Mouse (Mus musculus) activated CD4-positive, CD25-positive, alpha-beta regulatory T cell, adult 4 months (primary cell): ENCODE results near the gene Prkg2. TPM values are rescaled to one million over a fixed set of nuclear protein-coding genes. Genes with fewer than 3 reads are reported as not detected.

ENCODE experiments used
- ATAC-seq: one replicate; pipeline ENCODE4 v1.8.0; 2017
- polyA plus RNA-seq, 2 experiments: library from polyadenylated mRNA; unstranded; fragments of 100-300 nt; shearing (Covaris generic); gene quantifications; one replicate each; pipeline ENCODE4 v1.2.1; 2017

Gene Prkg2
- polyA plus RNA-seq, 2 experiments from 2014 or later = not detected

DNA sequence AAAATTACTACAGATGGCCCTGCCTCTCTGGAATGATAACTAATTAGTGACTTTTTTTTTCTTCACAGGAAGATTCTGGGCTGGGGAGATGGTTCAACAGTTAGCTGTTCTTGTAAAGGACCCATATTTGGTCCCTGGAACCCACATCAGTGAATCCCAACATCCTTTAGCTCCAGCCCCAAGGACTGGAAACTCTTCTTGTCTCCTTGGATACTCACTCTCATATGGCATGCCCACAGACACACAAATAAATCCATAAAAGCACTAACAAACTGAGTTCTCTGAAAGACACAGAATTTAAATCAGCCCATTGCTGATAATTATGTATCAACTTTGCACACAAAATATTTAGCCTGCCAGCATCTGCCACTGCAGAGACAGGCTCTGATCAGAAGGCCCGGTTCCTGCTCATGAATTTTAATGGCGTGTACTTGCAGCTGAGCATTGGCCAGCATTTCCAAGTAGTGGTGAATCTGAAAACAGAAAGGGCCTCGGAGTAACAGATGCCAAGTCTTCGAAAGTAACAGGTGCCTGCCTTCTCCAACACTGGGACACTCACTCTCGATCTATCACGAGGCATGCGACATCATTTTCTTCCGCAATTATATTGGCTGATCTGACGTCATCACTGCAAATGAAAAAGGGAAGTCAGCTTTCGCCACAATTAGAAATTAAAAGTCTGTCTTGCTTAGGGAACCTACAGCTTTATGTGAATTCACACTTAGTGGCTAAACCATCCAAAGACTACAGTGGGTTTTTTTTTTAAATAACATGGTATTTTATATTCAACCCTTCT lies 61.1 kb downstream of the Prkg2 start:
- ATAC-seq = no peak

DNA sequence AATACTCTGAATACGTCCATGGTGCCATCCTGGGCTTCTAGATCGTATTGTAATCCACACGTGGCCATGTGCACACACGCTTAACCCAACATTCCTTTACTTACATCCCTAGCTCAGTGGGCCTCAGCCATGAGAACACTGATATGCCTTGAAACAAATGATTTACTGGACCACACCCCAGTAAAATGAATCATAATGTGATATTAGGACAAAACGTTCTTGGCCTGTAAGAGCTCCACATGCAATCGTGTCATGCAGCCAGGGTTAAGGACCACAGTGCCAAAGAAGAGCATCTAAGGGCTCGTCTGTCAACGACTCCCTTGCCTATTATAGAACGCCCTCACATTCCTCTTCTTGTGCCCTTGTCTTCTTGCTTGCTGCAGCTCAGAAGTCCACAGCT lies 70.5 kb downstream of the Prkg2 start:
- no peak for ATAC-seq

DNA sequence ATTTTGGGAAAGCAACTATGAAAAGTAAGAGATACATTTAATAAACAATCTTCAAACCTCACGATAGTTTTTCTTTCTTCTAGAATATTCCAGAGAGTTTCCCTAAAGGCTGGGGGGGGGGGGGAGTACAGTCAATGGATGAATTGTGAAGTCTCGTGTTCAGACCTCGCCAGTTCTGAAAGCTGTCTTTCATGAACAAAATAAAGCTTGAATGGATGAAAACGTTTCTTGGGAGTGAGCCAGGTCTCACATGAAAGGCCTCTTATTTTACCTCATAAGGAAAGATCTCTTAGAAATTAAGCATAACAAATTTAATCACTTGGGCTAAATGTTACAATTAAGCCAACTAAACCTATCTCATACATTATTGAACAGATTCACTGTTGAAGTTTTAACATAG lies 72.0 kb downstream of the Prkg2 start:
- no peak for ATAC-seq

DNA sequence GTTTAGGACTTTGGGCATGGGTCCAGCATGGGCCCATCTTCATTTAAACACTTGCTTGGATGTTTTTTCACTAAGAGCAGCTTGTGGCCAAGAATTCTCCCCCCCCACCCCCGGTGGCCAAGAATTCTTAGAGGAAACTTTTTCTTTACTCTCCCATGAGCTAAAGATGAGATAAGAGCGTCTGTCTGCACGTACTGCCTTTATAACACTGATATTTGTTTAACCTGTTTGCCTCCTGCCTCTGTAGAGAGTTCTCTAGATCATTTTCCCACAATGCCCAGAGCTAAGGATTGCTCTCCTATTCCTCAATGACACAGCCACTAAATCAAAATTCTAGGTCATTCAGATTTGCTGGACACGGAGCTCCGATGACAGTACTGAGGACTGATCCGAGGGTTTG lies 72.8 kb downstream of the Prkg2 start:
- no peak for ATAC-seq

DNA sequence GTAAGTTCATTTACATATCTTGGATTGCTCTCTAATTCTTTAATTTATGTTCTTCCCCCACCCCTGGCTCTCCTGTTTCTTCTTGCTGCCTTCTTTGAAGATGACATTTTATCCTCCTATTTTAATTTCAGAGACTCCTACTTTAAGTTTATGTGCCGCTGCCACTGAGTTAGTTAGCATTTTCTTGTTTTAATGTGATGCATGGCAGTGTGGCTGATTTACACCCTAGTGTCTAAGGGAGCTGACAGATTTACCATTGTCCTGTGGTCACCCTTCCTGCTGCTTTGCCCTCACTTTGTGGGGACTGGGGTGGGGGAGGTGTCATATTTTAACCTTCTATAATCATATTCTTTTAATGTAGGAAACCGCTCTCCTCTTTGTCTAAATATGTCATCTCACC lies 74.7 kb downstream of the Prkg2 start:
- no peak for ATAC-seq

DNA sequence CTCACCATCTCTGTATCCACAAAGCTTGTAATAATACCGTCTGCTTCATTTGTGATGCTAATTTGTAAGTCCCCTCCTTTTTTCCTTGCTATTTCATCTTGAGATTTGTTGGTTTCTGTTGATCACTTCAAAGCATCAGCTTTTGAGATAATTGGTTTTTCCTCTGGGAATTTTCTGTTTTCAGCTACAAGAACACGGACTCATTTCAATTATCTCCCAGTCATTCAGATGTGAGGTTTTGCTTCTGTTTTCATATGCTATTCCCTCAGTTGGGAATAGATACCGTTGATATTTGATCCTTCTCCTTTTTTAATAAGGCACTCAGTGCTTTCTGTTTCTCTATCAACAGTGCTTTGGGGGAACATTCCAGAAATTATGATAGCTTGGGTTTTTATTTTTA lies 81.6 kb downstream of the Prkg2 start:
- ATAC-seq = no peak

DNA sequence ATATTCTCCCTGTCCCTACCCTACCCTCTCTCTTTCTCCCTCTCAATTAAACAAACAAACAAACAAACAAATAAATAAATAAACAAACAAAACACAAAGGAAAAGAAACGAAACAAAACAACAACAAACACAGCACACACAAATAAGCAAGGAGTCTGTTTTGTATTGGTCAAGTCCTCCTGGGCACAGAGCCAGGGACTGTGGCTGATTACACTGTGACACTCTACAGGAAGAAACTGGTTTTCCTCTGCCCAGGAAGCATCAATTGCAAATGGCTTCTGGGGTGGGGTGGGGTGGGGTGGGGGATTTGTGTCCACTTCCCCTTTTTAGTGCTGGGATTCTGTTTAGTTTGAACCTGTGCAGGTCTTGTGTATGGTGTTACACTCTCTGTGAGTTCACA lies 83.8 kb downstream of the Prkg2 start:
- ATAC-seq = no peak

DNA sequence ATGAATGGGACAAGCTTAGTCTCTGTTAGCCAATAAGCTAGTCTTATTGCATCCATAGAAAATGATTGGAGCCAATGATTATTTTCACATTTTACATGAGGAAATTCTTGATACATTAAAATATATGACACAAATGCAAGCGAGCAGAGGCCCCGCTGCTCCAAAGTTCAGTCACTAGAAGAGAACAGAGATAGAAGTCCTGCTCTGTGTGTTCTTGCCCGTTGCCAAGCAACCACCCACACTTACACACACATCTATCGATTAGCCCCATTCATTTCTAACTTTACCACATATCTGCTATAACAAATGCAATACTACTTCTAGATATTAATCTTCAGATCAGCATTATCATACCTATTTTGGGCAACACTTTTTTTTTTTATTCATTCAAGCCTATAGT lies 85.6 kb downstream of the Prkg2 start:
- ATAC-seq = no peak

DNA sequence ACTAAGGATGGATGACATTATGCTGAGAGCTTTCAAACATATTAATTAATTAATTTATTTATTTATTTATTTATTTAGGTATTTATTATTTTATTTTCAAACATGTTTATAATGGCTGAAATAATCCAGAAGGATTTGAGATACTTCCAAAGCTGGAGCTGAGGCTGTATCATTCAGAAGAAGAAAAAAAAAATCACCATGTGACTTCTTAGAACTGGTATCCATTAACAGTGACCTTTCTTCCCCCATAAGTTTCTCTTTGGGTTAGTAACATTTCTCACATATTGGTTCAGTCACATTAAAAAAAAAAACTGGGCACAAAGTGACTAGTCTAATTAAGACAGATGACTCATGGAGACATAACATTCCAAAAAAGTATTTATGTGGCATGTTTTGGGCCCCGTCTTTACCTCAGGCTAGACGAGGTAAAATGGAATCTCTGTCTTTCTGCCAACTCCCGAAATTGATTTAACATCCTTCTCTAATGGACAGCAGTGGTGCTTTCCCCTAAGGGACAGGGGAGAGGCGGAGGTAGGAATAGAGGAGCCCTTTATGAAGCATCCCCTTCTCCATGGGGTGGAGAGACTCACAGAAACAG lies 86.6 kb downstream of the Prkg2 start:
- no peak for ATAC-seq

DNA sequence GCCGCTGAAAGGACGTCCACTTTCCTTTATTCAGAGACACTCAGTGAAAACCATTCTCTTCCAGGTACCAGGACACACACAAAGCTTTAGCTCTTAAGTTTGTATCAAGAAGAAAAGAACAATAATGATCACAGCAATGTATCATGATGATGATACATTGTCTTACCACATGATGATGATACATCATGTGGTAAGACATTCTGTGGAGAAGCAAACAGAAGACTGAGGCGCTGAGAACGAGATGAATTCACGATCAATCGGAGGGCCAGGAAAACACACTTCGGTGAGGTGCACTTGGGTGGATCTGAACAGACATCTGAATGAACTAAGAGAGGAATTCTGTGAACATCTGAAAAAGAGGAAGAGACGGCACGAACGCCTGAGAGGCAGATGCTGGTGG lies 87.4 kb downstream of the Prkg2 start:
- ATAC-seq = no peak

DNA sequence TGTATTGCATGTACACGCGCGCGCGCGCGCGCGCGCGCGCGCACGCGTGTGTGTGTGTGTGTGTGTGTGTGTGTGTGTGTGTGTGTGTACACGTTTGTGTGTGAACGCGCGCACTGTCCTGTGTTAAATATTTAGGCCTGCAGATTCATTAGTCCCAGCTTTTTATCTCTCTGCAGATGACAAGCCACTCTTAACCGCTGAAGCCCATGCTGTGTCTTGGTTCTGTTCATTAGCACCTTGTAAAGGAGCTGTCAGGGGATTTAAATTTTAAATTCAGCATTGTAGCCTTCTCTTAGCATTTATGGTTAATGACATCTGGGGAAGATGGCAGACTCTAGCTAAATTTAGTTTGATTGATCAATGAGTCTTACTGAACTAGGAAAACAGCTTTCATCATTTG lies 90.5 kb downstream of the Prkg2 start:
- no peak for ATAC-seq

DNA sequence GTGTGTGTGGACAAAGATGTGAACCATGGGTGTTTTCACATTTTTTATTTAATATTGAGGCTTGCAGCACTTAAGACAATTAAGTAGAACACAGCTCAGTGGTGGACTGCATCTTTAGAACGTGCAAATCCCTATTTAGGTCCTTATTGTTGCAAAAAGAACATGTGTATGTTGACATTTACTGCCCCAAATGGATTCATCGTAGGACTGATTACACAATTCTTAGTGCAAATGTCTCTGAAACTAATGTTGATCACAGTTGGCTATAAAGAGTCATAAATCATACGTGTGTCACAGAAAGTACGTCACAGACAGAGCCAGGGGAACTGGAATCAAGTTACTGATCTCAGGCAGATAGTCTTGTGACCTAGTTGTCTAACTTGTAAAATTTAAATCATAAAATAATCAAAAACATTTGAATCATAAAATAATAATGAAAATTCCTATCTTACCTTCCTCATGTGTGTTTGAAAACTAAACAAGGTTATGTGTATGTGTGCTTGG lies 91.0 kb downstream of the Prkg2 start:
- ATAC-seq = no peak

DNA sequence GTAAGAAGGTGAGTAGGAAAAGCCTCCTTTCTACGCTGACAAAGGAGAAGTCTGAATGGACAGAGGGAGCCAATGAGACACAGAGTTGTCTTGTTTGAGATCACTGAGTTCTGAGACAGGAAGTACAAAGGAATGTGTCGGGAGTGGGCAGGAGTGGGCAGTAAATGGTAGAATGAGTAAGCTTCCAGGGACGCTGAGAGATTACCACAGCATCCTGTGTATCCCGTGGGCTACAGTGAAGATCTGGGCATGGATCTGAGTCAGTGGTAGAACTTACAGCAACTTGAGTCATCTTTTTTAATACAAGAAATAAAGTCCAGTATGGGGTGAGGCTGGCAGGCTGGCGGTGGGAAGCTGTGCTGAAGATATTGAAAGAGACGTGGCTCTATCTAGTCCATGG lies 93.4 kb downstream of the Prkg2 start:
- ATAC-seq = no peak

DNA sequence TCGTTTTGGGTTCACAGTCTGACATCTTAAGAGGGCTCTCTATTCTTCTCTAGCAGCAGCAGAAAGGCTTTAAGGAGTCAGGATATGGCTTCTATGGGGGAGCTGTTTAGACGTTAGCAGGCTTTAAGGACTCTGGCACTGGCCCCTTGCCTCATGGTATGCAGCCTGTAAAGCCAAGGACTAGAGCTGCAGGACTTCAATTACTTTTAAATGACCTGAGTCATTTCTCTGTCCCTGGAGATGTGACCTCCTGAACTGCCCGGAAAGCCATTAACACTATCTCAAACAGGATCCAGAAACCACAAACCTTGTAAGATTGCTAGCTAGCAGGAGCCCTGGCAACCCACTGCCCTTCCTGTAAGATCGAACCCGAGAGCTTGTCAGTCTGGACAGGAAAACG lies 96.4 kb downstream of the Prkg2 start:
- ATAC-seq = no peak

DNA sequence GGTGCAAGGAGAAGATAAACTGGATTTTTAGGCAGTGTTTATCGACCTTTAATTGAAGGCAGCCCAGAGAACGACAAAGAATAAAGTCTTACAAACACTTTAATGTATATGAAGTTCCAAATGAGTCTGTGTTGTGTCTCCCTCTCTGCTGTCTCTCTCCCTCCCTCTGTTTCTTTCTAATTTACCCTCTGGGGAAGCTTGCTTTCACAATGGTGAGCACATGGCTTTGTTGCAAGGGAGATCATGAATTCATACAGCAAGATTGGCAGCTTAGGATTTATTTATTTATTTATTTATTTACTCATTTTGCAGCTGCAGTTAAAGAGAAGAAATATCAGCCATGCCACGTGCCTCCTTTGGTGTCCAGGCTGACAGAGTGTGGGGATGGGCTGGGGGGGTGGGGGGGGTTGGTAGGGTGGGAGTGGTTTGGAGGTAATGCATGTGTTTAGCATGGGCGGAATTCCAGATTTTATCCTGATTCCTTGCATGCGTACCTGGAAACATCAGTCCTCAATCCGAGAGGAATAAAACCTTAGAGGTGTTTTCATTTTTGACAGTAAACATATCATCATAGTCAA lies 97.4 kb downstream of the Prkg2 start:
- no peak for ATAC-seq

DNA sequence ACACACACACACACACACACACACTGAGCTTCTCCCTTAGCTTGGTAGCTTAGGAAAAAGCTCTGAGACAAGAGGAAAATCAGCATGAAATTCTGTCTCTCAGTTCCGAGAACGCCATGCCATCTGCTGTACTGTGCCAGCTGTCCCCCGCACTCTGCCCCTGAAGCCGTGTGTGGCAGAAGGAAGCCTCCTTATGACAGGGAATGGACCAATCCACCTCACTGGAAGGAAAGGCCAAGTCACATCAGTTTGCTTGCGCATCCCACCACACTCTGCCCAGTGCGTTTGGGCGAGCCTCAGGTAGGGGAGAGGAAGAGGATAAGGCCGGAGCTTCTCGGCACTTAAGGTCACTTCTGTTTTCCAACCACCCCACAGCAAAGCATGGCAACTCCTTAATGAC lies 98.0 kb downstream of the Prkg2 start:
- no peak for ATAC-seq

DNA sequence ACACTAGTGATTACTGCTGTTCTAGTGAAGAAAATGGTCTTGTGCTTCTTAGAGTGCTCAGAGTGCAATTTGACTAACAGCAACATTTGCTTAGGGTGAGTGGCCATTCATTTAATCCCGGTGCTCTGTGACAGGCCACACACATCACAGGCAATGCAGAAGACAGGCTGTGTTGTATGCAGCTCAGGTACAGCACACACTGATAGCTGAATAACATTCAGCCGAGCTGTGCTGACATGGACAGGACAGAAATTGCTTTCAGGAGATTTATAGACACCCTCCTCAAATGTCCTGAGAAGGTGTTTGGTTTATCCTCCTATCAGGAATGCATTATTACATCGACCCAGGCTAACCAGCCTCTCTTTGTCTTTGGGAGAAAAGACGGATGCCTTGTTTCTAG lies 99.3 kb downstream of the Prkg2 start:
- no peak for ATAC-seq

DNA sequence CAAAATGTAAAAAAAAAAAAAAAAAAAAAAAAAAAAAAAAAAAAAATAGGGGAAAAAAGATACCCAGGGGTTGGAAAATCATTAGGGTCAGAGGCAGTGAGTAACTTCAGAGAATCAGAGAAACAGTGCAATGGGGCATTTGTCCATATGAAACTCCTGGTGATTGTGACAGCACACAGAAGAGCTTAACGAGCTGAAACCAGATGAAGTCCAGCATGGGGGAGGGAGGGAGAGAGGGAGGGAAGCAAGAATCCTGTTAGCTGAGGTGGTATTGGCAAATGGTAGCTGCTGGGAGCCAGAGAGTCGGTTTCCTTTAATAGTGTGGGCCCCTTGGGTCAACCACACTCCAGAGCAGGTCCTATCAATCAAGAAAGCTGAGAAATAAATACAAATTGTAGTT lies 100.5 kb downstream of the Prkg2 start:
- ATAC-seq = no peak

DNA sequence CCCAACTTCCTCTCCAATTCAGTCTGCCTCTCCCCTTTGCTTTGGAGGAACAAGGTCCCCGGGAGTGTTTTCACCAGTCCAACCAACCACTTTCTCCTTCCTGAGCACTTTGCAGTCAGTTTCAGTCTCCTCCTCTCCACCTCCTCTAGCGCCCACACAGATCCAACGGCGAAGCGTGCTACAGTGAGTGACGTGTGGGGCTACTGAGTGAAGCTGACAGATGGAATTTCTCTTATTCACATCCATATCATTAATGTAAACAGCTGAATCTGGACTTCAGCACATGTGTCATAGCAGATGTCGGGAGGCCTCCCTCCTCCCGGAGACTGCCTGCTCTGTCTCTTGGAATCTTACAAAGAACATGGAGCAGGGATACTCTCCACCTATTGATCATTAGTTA lies 101.2 kb downstream of the Prkg2 start:
- no peak for ATAC-seq

DNA sequence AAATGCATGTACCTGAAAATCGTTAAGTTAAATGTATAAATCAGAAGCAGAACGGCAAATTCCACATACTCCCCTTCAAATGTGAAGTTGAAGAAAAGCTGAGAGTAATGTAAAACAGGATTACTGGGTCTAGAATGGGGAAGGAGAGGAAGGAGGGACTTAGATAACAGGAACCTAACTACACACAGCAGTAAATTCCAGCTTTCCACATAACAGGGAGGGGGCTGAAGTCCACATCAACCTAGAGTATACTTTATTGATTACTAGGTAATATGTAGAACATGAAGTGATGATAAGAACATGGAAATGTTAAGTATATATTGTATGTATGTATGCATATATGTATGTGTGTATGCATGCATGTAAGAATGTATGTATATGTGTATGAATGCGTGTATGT lies 114.2 kb downstream of the Prkg2 start:
- ATAC-seq = no peak

DNA sequence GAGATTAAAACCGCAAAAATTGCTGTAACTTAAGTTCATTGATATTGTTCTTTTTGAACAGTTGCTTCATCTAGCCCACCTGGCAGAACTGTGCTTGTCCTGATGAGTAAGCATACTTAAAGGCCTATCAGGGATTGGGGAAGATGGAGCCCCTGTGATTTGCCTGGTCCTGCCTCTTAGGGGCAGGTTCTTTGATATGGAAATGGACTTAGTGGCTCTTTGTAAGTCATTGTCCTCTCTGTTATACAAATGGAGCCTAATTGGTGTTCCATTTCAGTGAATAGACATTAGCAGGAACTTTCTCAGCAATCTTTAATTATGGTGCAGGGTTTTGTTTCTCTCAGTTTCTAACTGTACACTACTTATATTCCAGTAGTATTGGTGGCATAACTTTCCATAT lies 115.5 kb downstream of the Prkg2 start:
- ATAC-seq = no peak

DNA sequence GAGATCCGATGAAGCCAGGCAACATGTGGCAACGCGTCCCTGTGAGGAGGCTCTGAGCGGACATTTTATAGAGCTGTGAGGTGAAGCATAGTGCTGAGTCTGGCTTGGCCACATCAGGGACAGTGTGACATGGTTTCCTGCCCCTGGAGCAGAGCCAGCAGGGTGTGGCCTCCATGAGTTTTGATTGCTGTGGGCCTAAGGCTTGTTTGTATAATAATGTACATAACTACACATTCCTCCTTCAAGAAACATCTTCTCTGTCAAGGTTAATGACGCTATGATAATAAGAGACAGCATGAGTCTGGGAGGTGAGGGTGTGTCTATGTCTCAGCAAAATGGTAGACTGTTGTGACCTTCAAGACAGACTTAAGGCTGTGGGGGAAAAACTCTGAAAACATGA lies 118.4 kb downstream of the Prkg2 start:
- no peak for ATAC-seq

DNA sequence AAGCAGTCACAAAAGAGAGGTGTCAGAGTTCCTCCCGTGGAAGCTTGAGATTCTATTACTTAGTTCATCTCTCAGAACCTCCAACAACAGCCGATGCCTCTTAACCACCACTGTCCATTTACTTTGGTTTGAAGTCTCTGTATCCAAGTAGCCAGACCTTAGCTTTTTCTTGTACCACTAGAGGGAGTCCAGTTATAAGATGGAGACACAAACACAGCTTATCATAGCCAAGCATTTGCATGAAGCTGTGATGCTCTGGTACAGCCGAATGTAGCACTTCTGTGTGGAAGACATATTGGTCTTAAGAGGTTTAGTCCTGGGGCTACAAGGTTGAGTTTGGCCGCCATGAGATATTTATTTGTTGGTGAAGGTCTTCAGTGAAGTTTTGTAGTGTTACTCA lies 134.8 kb downstream of the Prkg2 start:
- ATAC-seq = no peak

DNA sequence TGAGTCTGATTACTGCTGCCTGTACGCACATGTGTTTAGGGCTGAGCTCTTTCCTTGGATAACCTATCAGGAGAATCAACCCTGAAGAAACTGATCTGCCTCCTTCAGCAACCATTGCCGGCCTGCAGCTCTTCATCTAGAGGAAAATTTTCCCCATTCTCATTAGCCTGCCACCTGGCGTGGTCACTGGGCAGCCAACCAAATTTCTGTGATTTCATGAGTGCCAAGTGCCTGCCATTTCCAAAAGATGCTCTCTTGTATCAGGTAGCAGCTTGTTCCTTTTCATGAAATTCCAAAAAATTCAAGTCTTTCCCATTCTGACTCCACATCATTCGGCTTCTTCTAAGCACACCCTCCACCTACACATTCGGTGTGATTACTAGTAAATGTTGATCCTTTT lies 136.2 kb downstream of the Prkg2 start:
- no peak for ATAC-seq
